Mouse (Mus musculus) forebrain, embryonic 15.5 days (tissue): ENCODE measurements around the gene Klhl13. TPM values are rescaled to one million over a fixed set of nuclear protein-coding genes. Genes with fewer than 3 reads are reported as not detected.

Source experiments
- ATAC-seq: fragments of 200-750 bp; cut with Nextera tagmentation; replicated peaks from 2 replicates; pipeline ENCODE4 v1.8.0; 2017; ENCODE audit warnings: mild to moderate bottlenecking, moderate TSS enrichment, moderate library complexity
- H3K27ac ChIP-seq: fragments of 300-500 bp; sonication (generic); replicated peaks from 2 replicates; pipeline ENCODE4 v1.5.1; 2015; ENCODE audit warnings: mild to moderate bottlenecking, inconsistent platforms
- H3K27me3 ChIP-seq: fragments of 300-500 bp; sonication (generic); 2 replicates; pipeline ENCODE4 v1.6.1; 2015; ENCODE audit warnings: inconsistent platforms
- H3K36me3 ChIP-seq: fragments of 300-500 bp; sonication (generic); 2 replicates; pipeline ENCODE4 v1.6.1; 2015; ENCODE audit warnings: mild to moderate bottlenecking, inconsistent platforms
- H3K4me1 ChIP-seq: fragments of 300-500 bp; sonication (generic); 2 replicates; pipeline ENCODE4 v1.6.1; 2015; ENCODE audit warnings: inconsistent platforms
- H3K4me2 ChIP-seq: fragments of 300-500 bp; sonication (generic); replicated peaks from 2 replicates; pipeline ENCODE4 v1.6.1; 2015; ENCODE audit warnings: mild to moderate bottlenecking, inconsistent platforms
- H3K4me3 ChIP-seq: fragments of 300-500 bp; sonication (generic); 2 replicates; pipeline ENCODE4 v1.5.1; 2015; ENCODE audit warnings: mild to moderate bottlenecking, inconsistent platforms
- H3K9ac ChIP-seq: fragments of 300-500 bp; sonication (generic); replicated peaks from 2 replicates; pipeline ENCODE4 v1.6.1; 2015; ENCODE audit warnings: mild to moderate bottlenecking, inconsistent platforms
- H3K9me3 ChIP-seq: fragments of 300-500 bp; sonication (generic); 2 replicates; pipeline ENCODE4 v1.6.1; 2016; ENCODE audit warnings: inconsistent platforms
- WGBS: fragments of 180-500 bp; shearing (Covaris S2); methylation state at CpG from one replicate; pipeline ENCODE4 v1.1.7; 2015; ENCODE audit warnings: mixed read lengths; 5-methylcytosine and 5-hydroxymethylcytosine counted together
- polyA plus RNA-seq: library from polyadenylated mRNA; unstranded; fragments of >200 nt; fragmentation: Nextera tagmentation; extraction: Ambion mirVana; gene quantifications from 2 replicates; pipeline ENCODE4 v1.2.1, GENCODE M21; 2015

The Klhl13 gene
- polyA plus RNA-seq: 90.9 and 99.6 TPM in 2 replicates

- Histone ChIP-seq H3K4me1 (peaks cover 6% of the 10 kb centered on the region; the same call in 1 of the 2 replicates), H3K27me3 (no peaks in the 10 kb centered on the region), H3K36me3 (no peaks in the 10 kb centered on the region), H3K9me3 (no peaks in the 10 kb centered on the region), H3K9ac (peak within 1 kb of the TSS; percentile 63), H3K4me2 (peak within 1 kb of the TSS; percentile 48), H3K4me3 (peak within 1 kb of the TSS; percentile 58), H3K27ac (peak within 1 kb of the TSS; percentile 59)
- 14% methylated on average over 42 of the region's 45 CpGs for WGBS
- ATAC-seq: peak; percentile 88
Observed at GRCm38 (mm10) chrX:23364514-23365381, at the start of gene Klhl13. Gene Klhl13 (minus strand): TSS chrX:23365082.

- Histone ChIP-seq H3K4me1 (no peaks in the 10 kb centered on the region), H3K4me3 (no peak overlapping the region), H3K9ac (no peak overlapping the region), H3K27ac (no peak overlapping the region), H3K27me3 (no peaks in the 10 kb centered on the region), H3K36me3 (no peaks in the 10 kb centered on the region), H3K9me3 (no peaks in the 10 kb centered on the region), H3K4me2 (no peak overlapping the region)
- 64% methylated on average over 4 of the region's 4 CpGs for WGBS
- ATAC-seq: no peak
Observed at GRCm38 (mm10) chrX:23409296-23410149, 44.6 kb upstream of the Klhl13 start.

GRCm38 (mm10) chrX:23388716-23389115 is 23.8 kb upstream of the Klhl13 start:
- ATAC-seq: no peak
- 72% methylated on average over 4 of the region's 4 CpGs for WGBS
- Histone ChIP-seq H3K27me3 (no peaks in the 10 kb centered on the region), H3K4me3 (no peak overlapping the region), H3K36me3 (no peaks in the 10 kb centered on the region), H3K4me2 (no peak overlapping the region), H3K4me1 (no peaks in the 10 kb centered on the region), H3K27ac (no peak overlapping the region), H3K9me3 (no peaks in the 10 kb centered on the region), H3K9ac (no peak overlapping the region)

GRCm38 (mm10) chrX:23363441-23363840 is 1.4 kb downstream of the Klhl13 start:
- Histone ChIP-seq H3K36me3 (no peaks in the 10 kb centered on the region), H3K4me2 (peak overlapping the region; percentile 48), H3K9me3 (no peaks in the 10 kb centered on the region), H3K9ac (no peak overlapping the region), H3K27me3 (no peaks in the 10 kb centered on the region), H3K27ac (no peak overlapping the region), H3K4me1 (peaks cover 6% of the 10 kb centered on the region; the same call in 1 of the 2 replicates), H3K4me3 (peak overlapping the region; percentile 11)
- 32% methylated on average over 6 of the region's 6 CpGs for WGBS
- no peak for ATAC-seq

- H3K27ac ChIP-seq: no peak overlapping the region
- no peak for ATAC-seq
- H3K27me3 ChIP-seq: no peaks in the 10 kb centered on the region
- no peak overlapping the region for H3K9ac ChIP-seq
- H3K9me3 ChIP-seq: no peaks in the 10 kb centered on the region
- H3K4me2 ChIP-seq: no peak overlapping the region
- 82% methylated on average over 3 of the region's 3 CpGs for WGBS
- no peak overlapping the region for H3K4me3 ChIP-seq
- H3K36me3 ChIP-seq: no peaks in the 10 kb centered on the region
- peaks cover 6% of the 10 kb centered on the region; the same call in 1 of the 2 replicates for H3K4me1 ChIP-seq
Observed at GRCm38 (mm10) chrX:23360446-23360845, 4.4 kb downstream of the Klhl13 start.

GRCm38 (mm10) chrX:23350083-23350482 is 14.8 kb downstream of the Klhl13 start:
- 90% methylated on average over 1 of the region's 1 CpGs for WGBS
- Histone ChIP-seq H3K4me3 (no peak overlapping the region), H3K36me3 (no peaks in the 10 kb centered on the region), H3K9ac (no peak overlapping the region), H3K4me2 (no peak overlapping the region), H3K9me3 (no peaks in the 10 kb centered on the region), H3K27me3 (no peaks in the 10 kb centered on the region), H3K4me1 (no peaks in the 10 kb centered on the region), H3K27ac (no peak overlapping the region)
- ATAC-seq: no peak

- Histone ChIP-seq H3K36me3 (no peaks in the 10 kb centered on the region), H3K4me3 (no peak overlapping the region), H3K4me1 (no peaks in the 10 kb centered on the region), H3K27me3 (no peaks in the 10 kb centered on the region), H3K9ac (no peak overlapping the region), H3K27ac (no peak overlapping the region), H3K4me2 (no peak overlapping the region), H3K9me3 (no peaks in the 10 kb centered on the region)
- no peak for ATAC-seq
- WGBS: 77% methylated on average over 1 of the region's 1 CpGs
Observed at GRCm38 (mm10) chrX:23328116-23328515, 36.8 kb downstream of the Klhl13 start.

- ATAC-seq: no peak
- H3K9me3 ChIP-seq: no peaks in the 10 kb centered on the region
- no peaks in the 10 kb centered on the region for H3K27me3 ChIP-seq
- no peak overlapping the region for H3K27ac ChIP-seq
- H3K36me3 ChIP-seq: no peaks in the 10 kb centered on the region
- H3K4me1 ChIP-seq: no peaks in the 10 kb centered on the region
- no peak overlapping the region for H3K9ac ChIP-seq
- H3K4me3 ChIP-seq: no peak overlapping the region
- H3K4me2 ChIP-seq: no peak overlapping the region
Observed at GRCm38 (mm10) chrX:23318857-23319256, 46.0 kb downstream of the Klhl13 start.

- WGBS: 22% methylated on average over 5 of the region's 5 CpGs
- peak; percentile 87 for ATAC-seq
- Histone ChIP-seq H3K4me2 (no peak overlapping the region), H3K27me3 (no peaks in the 10 kb centered on the region), H3K4me1 (0 out of 2 replicates have a peak, but pooled peaks cover 5% of the 10 kb centered on the region), H3K4me3 (no peak overlapping the region), H3K9ac (no peak overlapping the region), H3K36me3 (no peaks in the 10 kb centered on the region), H3K27ac (peak overlapping the region; percentile 27; the same call in 1 of the 2 replicates), H3K9me3 (no peaks in the 10 kb centered on the region)
Observed at GRCm38 (mm10) chrX:23295952-23296598, 68.8 kb downstream of the Klhl13 start.

GRCm38 (mm10) chrX:23285442-23285817 is 79.5 kb downstream of the Klhl13 start:
- peak; percentile 53; the same call in 1 of the 2 replicates for ATAC-seq
- Histone ChIP-seq H3K36me3 (no peaks in the 10 kb centered on the region), H3K4me1 (no peaks in the 10 kb centered on the region), H3K9me3 (no peaks in the 10 kb centered on the region), H3K27me3 (no peaks in the 10 kb centered on the region), H3K9ac (peak overlapping the region; percentile 40), H3K4me2 (peak overlapping the region; percentile 45), H3K27ac (peak overlapping the region; percentile 66), H3K4me3 (peak overlapping the region; percentile 32)
- 24% methylated on average over 10 of the region's 10 CpGs for WGBS

GRCm38 (mm10) chrX:23284530-23285441 is 80.1 kb downstream of the Klhl13 start:
- Histone ChIP-seq H3K36me3 (no peaks in the 10 kb centered on the region), H3K4me3 (peak overlapping the region; percentile 32), H3K27me3 (no peaks in the 10 kb centered on the region), H3K4me1 (no peaks in the 10 kb centered on the region), H3K27ac (peak overlapping the region; percentile 66), H3K4me2 (peak overlapping the region; percentile 45), H3K9ac (peak overlapping the region; percentile 40), H3K9me3 (no peaks in the 10 kb centered on the region)
- WGBS: 28% methylated on average over 11 of the region's 11 CpGs
- ATAC-seq: peak; percentile 74
